Mouse (Mus musculus) kidney, adult 18-20 months (tissue): Measurements from ENCODE around the gene Icam1.
A peak's percentile ranks its signal among the peaks of the same experiment; 100 is the strongest.

Source experiments
- DNase-seq: peaks from one replicate; pipeline ENCODE4 v3.0.0; 2021

Icam1 gene

GRCm38 (mm10) chr9:21062928-21063327 lies 47.1 kb downstream of the Icam1 start:
- no peak for DNase-seq

DNA sequence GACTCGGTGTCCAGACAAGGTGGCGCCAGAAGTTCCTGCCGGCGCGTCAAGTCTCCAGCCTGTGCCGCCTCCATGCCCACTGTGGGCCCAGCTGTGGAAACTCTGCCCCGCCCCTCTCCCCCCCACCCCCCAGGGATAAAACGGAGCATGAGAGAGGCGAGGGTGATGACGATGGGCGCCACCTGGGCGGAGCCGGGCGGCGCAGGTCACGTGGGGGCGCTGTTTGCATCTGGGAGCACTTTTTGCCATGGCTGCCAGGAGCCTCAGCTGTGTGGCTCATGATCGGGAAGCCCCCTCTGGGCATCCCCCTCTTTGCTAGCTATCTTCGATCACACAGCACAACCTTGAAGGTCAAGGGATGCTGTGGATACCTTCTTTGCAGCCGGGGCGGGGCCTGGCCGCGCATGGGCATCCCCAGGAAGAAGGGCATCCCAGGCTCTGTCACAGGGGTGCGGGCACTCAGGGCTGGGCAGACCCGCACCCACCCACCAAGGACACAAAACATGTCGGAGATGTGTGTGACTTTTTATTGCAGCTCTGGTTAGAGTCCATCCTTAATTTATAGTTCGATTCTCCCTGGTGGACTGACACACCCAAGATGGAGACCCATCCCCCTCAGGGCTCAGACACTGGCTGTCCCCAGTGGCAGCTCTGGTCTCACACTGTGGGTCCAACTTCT lies 51.4 kb downstream of the Icam1 start, which contains the start of gene Zglp1:
Zglp1 (minus strand) TSS at position 88 of the 679 bp plus-strand sequence.
- DNase-seq = no peak

- DNase-seq = no peak
Observed at GRCm38 (mm10) chr9:21072641-21073040, 56.9 kb downstream of the Icam1 start.

DNA sequence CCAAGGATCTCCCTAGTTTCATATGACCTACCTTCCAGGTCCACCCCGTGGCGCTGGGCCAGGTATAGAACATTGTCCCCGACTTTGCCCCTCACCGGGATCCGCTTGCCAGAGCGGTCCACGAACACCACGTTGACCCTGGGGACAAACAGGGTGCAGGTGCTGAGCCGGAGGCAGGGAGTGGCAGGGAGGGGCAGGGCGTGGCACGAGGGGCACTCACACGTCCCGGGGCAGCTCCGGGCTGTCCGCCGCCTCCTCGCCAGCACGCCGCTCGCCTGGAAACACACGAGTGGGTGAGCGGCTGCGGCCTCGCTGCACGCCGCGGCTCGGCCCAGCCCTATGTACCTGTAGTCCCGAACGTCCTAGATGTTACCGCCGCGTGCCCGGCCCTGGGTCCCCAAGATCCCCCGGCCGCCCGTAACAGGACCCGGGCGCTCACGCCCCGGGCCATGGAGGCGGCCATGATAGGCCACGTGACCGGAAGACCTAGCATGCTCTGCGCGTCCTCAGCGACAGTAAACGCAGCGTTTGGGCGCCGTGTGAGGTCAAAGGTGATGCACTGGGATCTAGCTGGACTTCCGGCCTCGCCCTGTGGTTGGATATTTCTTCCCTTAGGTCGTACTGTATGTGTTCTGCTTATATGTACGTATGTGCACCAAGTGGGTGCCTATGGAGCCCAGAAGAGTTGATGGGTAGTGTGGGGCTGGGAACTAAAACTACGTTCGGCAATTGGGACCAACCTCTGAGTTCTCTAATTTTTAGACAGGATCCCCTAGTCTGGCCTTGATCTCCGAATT lies 57.5 kb downstream of the Icam1 start, which contains the start of the genes Gm49373 and Fdx1l:
Gm49373 (minus strand) TSS at position 53 of the 797 bp plus-strand sequence.
Fdx1l (minus strand) TSS at position 571 of the 797 bp plus-strand sequence.
- DNase-seq = peak; percentile 91

GRCm38 (mm10) chr9:21074173-21074572 lies 58.4 kb downstream of the Icam1 start:
- no peak for DNase-seq

- no peak for DNase-seq
Observed at GRCm38 (mm10) chr9:21075625-21076024, 59.8 kb downstream of the Icam1 start.
